Mouse (Mus musculus) intestine, postnatal 0 days (tissue): ENCODE results near the gene Pank1. TPM values are rescaled to one million over a fixed set of nuclear protein-coding genes. Genes with fewer than 3 reads are reported as not detected.

Source experiments
- ATAC-seq: fragments of 200-750 bp; cut with Nextera tagmentation; 2 replicates; pipeline ENCODE4 v1.8.0; 2017; ENCODE audit warnings: mild to moderate bottlenecking, moderate TSS enrichment, moderate library complexity
- H3K27ac ChIP-seq: fragments of 300-500 bp; sonication (generic); 2 replicates; pipeline ENCODE4 v1.5.1; 2014; ENCODE audit warnings: mild to moderate bottlenecking, low read depth, low read length, moderate library complexity
- H3K27me3 ChIP-seq: fragments of 300-500 bp; sonication (generic); replicated peaks from 2 replicates; pipeline ENCODE4 v1.6.1; 2014; ENCODE audit warnings: low read length, mixed read lengths; ENCODE audit not compliant: control insufficient read depth, insufficient read depth
- H3K36me3 ChIP-seq: fragments of 300-500 bp; sonication (generic); 2 replicates; pipeline ENCODE4 v1.6.1; 2014; ENCODE audit warnings: mild to moderate bottlenecking, moderate library complexity; ENCODE audit not compliant: control insufficient read depth, insufficient read depth
- H3K4me1 ChIP-seq: fragments of 300-500 bp; sonication (generic); replicated peaks from 2 replicates; pipeline ENCODE4 v1.6.1; 2014; ENCODE audit warnings: antibody characterized with exemption, low read length, mixed read lengths; ENCODE audit not compliant: control insufficient read depth, insufficient read depth
- H3K4me2 ChIP-seq: fragments of 300-500 bp; sonication (generic); replicated peaks from 2 replicates; pipeline ENCODE4 v1.6.1; 2014; ENCODE audit warnings: low read depth, mild to moderate bottlenecking, moderate library complexity
- H3K4me3 ChIP-seq: fragments of 300-500 bp; sonication (generic); 2 replicates; pipeline ENCODE4 v1.5.1; 2014; ENCODE audit warnings: low read depth, low read length
- H3K9ac ChIP-seq: fragments of 300-500 bp; sonication (generic); 2 replicates; pipeline ENCODE4 v1.6.1; 2014; ENCODE audit warnings: mild to moderate bottlenecking, low read depth, low read length
- H3K9me3 ChIP-seq: fragments of 300-500 bp; sonication (generic); 2 replicates; pipeline ENCODE4 v1.6.1; 2016; ENCODE audit warnings: mixed run types; ENCODE audit not compliant: control insufficient read depth
- CTCF ChIP-seq: sonication (generic); IDR thresholded peaks from 2 replicates; pipeline ENCODE4 v1.5.1; 2016; ENCODE audit warnings: low read depth, mild to moderate bottlenecking, control low read depth, antibody characterized with exemption, moderate library complexity
- WGBS: fragments of 180-500 bp; shearing (Covaris S2); extraction: QIAGEN DNeasy Blood & Tissue Kit; methylation state at CpG from one replicate; pipeline ENCODE4 v1.1.7; 2014; 5-methylcytosine and 5-hydroxymethylcytosine counted together
- polyA plus RNA-seq: library from polyadenylated mRNA; unstranded; fragments of >200 nt; fragmentation: Nextera tagmentation; extraction: Ambion mirVana; gene quantifications from 2 replicates; pipeline ENCODE4 v1.2.1, GENCODE M21; 2015

Pank1 gene
- polyA plus RNA-seq, 1 experiment from 2014 or later, result 3.7 TPM

- H3K9me3 ChIP-seq, result no peaks in the 10 kb centered on the region
- no peak overlapping the region for H3K27ac ChIP-seq
- no peaks in the 10 kb centered on the region for H3K27me3 ChIP-seq
- H3K4me1 ChIP-seq, result no peaks in the 10 kb centered on the region
- no peaks in the 10 kb centered on the region for H3K36me3 ChIP-seq
- WGBS, result 38% methylated on average over 9 of the region's 9 CpGs
- TF ChIP-seq CTCF, result no peak
- no peak overlapping the region for H3K4me2 ChIP-seq
- no peak overlapping the region for H3K9ac ChIP-seq
- no peak for ATAC-seq
- no peak overlapping the region for H3K4me3 ChIP-seq
Measured at GRCm38 (mm10) chr19:34841719-34842506, 37.3 kb downstream of the Pank1 start.

DNA sequence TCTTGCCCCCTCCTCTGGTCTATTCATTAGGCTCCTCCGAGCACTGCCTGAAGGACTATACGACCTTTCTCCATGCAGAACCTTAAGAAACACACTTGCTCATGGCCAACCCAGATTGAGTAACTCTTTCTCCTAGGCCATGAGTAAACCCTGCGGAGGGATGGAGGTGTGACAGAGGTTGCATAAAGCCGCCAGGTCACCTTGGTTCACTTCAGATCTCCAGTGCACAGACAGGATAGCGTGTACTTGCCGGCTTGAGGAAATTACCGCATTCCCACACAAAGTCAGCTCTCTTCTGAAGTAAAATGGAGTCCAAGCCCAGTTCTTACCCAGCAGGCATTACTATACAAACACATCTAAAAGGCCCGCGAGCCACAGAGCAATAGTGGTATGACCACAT lies 40.6 kb downstream of the Pank1 start:
- Histone ChIP-seq H3K27me3 (no peaks in the 10 kb centered on the region), H3K4me2 (no peak overlapping the region), H3K9ac (no peak overlapping the region), H3K4me1 (no peaks in the 10 kb centered on the region), H3K36me3 (no peaks in the 10 kb centered on the region), H3K9me3 (no peaks in the 10 kb centered on the region), H3K27ac (no peak overlapping the region), H3K4me3 (no peak overlapping the region)
- no peak for ATAC-seq
- 93% methylated on average over 9 of the region's 9 CpGs for WGBS
- TF ChIP-seq CTCF, result no peak

DNA sequence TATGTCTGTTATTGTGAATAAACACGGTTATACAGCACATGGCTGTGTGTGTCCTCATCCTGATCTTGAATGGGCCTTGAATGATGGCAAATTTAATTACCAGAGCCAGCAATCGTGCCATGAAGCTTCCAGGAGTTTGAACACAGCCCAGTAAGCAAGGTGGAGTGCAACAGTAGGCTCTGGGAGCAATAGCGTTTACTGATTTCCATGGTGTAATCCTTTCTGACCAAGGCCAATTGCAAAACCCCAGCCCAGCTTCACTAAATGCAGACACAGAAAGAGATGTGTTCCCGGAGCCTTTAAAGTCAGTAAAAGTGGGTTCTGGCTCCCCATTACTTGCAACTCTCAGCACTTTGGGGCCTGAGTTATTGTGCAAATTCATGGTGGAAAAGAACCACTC lies 47.6 kb downstream of the Pank1 start:
- no peaks in the 10 kb centered on the region for H3K27me3 ChIP-seq
- no peaks in the 10 kb centered on the region for H3K9me3 ChIP-seq
- no peaks in the 10 kb centered on the region for H3K4me1 ChIP-seq
- 89% methylated on average over 4 of the region's 4 CpGs for WGBS
- ATAC-seq, result no peak
- no peak overlapping the region for H3K27ac ChIP-seq
- no peak for TF ChIP-seq CTCF
- 0 out of 2 replicates have a peak, but pooled peaks cover 5% of the 10 kb centered on the region for H3K36me3 ChIP-seq
- H3K4me3 ChIP-seq, result no peak overlapping the region
- H3K4me2 ChIP-seq, result no peak overlapping the region
- no peak overlapping the region for H3K9ac ChIP-seq

- Histone ChIP-seq H3K27ac (no peak overlapping the region), H3K36me3 (0 out of 2 replicates have a peak, but pooled peaks cover 5% of the 10 kb centered on the region), H3K9ac (no peak overlapping the region), H3K9me3 (no peaks in the 10 kb centered on the region), H3K4me2 (no peak overlapping the region), H3K4me1 (no peaks in the 10 kb centered on the region), H3K27me3 (no peaks in the 10 kb centered on the region), H3K4me3 (no peak overlapping the region)
- no peak for TF ChIP-seq CTCF
- WGBS, result 87% methylated on average over 5 of the region's 5 CpGs
- ATAC-seq, result no peak
Measured at GRCm38 (mm10) chr19:34827916-34828635, 51.2 kb downstream of the Pank1 start.

DNA sequence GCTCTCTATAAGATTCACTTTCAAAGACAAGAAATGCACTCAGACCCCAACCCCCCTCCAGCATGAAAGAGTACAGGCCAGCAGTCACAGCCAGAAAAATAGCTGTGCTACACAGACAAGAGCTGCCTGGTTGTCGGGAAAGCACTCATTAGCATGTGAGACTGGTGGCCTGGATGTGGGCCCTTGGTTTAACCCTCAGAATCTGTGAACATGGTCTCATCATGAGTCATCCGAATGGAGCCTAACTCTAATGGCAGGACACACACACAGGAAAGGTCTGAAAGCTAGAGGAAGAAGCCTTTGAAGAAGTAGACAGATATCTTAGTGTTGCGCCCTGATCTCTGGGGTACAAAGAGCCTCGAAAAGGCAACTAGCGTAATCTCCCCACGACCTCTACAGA lies 51.8 kb downstream of the Pank1 start:
- no peak for ATAC-seq
- Histone ChIP-seq H3K9me3 (no peaks in the 10 kb centered on the region), H3K27me3 (no peaks in the 10 kb centered on the region), H3K27ac (no peak overlapping the region), H3K9ac (no peak overlapping the region), H3K4me1 (no peaks in the 10 kb centered on the region), H3K4me2 (no peak overlapping the region), H3K4me3 (no peak overlapping the region), H3K36me3 (0 out of 2 replicates have a peak, but pooled peaks cover 5% of the 10 kb centered on the region)
- WGBS, result 89% methylated on average over 6 of the region's 6 CpGs
- TF ChIP-seq CTCF, result no peak

DNA sequence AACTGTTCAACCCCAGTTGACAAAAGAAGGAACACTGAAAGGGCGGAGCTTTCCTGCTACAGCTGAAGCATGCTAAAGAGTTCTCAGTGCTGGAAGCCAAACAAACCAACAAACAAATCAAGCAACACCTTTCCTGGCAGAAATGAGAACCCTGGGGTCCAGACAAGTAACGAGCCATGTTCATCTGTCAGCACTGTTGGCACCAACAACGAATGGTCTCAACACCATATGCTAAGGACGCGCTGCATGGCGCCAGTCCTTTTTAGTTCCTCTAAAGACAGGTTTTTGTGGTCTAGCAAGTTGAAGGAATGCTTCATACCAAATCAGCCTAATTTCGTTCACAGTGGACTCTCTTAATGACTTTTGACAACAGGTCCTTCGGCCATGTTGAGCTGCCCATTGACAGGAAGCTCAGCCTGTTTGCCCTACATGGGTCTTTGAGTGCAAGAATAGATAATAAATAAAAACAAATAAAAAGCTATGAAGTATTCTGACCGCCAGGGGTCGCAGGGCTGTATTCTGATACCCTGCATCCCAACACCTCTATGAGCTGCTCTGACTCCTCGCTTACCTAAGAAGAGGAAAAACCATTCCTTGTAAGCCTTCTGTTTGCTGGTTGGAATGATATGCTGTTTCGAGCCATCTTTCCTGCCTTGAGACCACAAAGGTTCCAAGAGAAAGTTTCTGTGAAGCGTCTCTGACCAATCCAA lies 53.2 kb downstream of the Pank1 start:
- H3K4me1 ChIP-seq, result no peaks in the 10 kb centered on the region
- ATAC-seq, result no peak
- H3K9me3 ChIP-seq, result no peaks in the 10 kb centered on the region
- no peaks in the 10 kb centered on the region for H3K27me3 ChIP-seq
- WGBS, result 72% methylated on average over 13 of the region's 13 CpGs
- 0 out of 2 replicates have a peak, but pooled peaks cover 5% of the 10 kb centered on the region for H3K36me3 ChIP-seq
- H3K27ac ChIP-seq, result no peak overlapping the region
- TF ChIP-seq CTCF, result peak; percentile 76
- H3K4me2 ChIP-seq, result no peak overlapping the region
- no peak overlapping the region for H3K4me3 ChIP-seq
- no peak overlapping the region for H3K9ac ChIP-seq
